Mouse (Mus musculus): ENCODE measurements at regions not wholly inside any gene's neighbourhood (a gene's known extent, or its start where the extent isn't known, plus 50 kb on each side); places are given as distances from the start of the nearest gene placed in this dataset.
A peak's percentile ranks its signal among the peaks of the same experiment; 100 is the strongest.

DNA sequence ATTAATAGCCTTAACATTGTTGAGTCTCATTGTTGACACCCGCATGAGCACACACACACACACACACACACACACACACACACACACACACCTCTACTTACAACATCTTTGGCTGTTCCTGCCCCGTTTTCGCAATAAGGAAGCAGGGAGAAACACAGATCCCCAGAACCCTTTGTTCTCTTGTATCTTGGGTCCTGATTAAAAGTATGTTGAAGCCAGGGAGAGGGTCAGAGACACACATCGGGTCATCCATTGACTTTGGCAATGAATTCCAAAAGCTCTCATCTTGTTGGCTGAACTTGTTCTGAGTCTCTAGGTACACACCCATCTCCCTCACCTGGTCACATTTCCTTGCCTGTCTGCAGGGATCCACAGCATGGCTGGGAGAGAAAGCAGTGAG lies 303.9 kb upstream of the 4930535I16Rik start:
- H3K4me3 ChIP-seq: no peak overlapping the region
- DNase-seq: no peak
- no peak for TF ChIP-seq CTCF (IDR thresholded peaks at IDR 0.05)
- no peak overlapping the region for H3K27ac ChIP-seq
- intact Hi-C loops (cut with DNase I): no loop called here

DNA sequence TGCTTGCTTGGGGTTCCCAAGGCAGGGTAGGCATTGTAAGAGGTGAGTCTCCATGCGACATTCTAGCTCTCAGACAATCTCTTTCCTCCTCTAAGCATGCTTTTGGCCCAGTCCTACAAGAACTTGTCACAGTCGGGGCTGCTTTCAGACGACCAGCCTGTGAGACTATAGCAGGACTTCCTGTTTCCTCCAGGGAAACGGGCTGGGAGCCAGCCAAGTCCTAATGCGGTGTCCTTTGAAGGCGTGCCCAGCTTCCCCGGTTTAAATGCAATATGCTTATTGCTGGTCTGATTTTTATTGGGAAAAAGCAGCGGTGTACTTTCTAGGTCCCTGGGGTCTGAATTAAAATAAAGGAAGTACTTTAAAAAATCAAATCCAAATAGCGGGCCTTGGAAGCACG lies 299.4 kb upstream of the 4930535I16Rik start:
- H3K4me3 ChIP-seq: peak overlapping the region; percentile 26; the same call in 1 of the 2 replicates
- DNase-seq: peak; percentile 57
- TF ChIP-seq CTCF (IDR thresholded peaks at IDR 0.05): no peak
- H3K27ac ChIP-seq: no peak overlapping the region
- intact Hi-C loops (cut with DNase I): no loop called here

- DNase-seq: no peak
- Histone ChIP-seq H3K27ac (no peak overlapping the region), H3K4me3 (no peak overlapping the region)
- intact Hi-C loops (cut with DNase I): no loop called here
- no peak for TF ChIP-seq CTCF (IDR thresholded peaks at IDR 0.05)
Observed at GRCm38 (mm10) chr4:124216351-124216750, 298.5 kb upstream of the 4930535I16Rik start.

GRCm38 (mm10) chr4:124215077-124215476 lies 297.3 kb upstream of the 4930535I16Rik start:
- no peak for DNase-seq
- TF ChIP-seq CTCF (IDR thresholded peaks at IDR 0.05): no peak
- Histone ChIP-seq H3K27ac (no peak overlapping the region), H3K4me3 (no peak overlapping the region)
- intact Hi-C loops (cut with DNase I): no loop called here

GRCm38 (mm10) chr4:124210103-124210502 lies 292.3 kb upstream of the 4930535I16Rik start:
- TF ChIP-seq CTCF (IDR thresholded peaks at IDR 0.05): no peak
- intact Hi-C loops (cut with DNase I): no loop called here
- Histone ChIP-seq H3K27ac (no peak overlapping the region), H3K4me3 (no peak overlapping the region)
- DNase-seq: no peak

GRCm38 (mm10) chr4:124206480-124206879 lies 288.7 kb upstream of the 4930535I16Rik start:
- intact Hi-C loops (cut with DNase I): no loop called here
- TF ChIP-seq CTCF (IDR thresholded peaks at IDR 0.05): no peak
- no peak for DNase-seq
- H3K27ac ChIP-seq: no peak overlapping the region
- H3K4me3 ChIP-seq: no peak overlapping the region

GRCm38 (mm10) chr4:124203736-124204135 lies 285.9 kb upstream of the 4930535I16Rik start:
- H3K4me3 ChIP-seq: no peak overlapping the region
- no peak overlapping the region for H3K27ac ChIP-seq
- peak; percentile 56 for TF ChIP-seq CTCF (IDR thresholded peaks at IDR 0.05)
- DNase-seq: no peak
- intact Hi-C loops (cut with DNase I): no loop called here

- H3K27ac ChIP-seq: no peak overlapping the region
- TF ChIP-seq CTCF (IDR thresholded peaks at IDR 0.05): no peak
- intact Hi-C loops (cut with DNase I): no loop called here
- no peak for DNase-seq
- no peak overlapping the region for H3K4me3 ChIP-seq
Observed at GRCm38 (mm10) chr4:124199884-124200844, 282.3 kb upstream of the 4930535I16Rik start.

DNA sequence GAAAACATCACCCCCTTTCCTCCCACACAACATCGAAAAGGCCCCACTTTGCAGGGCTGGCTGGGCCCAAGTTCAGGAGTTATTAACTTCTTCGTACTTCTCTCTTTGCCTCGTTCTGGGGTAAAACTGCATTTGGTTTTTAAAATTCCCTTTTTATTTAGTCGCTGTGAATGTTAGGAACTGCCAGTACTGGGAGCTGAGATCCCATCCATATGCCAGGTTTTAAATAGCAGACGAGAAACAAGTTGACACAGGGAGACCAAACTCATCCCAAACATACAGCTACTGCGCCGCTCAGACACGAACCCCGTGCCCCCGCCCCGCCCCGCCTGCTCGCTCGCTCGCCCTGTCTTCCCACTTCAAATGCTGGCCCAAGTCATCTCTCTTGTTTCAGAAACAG lies 281.0 kb upstream of the 4930535I16Rik start:
- TF ChIP-seq CTCF (IDR thresholded peaks at IDR 0.05): no peak
- Histone ChIP-seq H3K4me3 (no peak overlapping the region), H3K27ac (no peak overlapping the region)
- intact Hi-C loops (cut with DNase I): no loop called here
- DNase-seq: no peak

DNA sequence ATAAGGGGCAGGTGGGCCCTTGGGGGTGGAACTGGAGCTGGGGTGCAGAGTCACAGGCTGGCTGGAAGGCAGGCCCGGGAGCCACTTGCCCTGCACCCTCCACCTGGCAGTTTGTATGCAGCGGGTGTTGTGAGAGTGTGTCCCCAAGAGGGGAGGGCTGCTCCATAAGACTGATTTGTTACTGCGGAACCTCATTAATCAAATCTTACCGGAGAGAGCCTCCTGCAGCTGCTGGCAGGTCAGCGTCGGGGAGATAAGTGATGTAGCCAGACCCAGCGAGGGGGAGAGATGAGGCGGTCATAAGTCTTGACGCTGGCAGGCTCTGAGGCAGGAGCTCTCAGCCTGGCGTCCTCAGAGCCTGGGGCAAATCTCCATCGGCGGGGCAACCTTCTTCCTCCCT lies 278.9 kb upstream of the 4930535I16Rik start:
- no peak for TF ChIP-seq CTCF (IDR thresholded peaks at IDR 0.05)
- H3K4me3 ChIP-seq: no peak overlapping the region
- no peak overlapping the region for H3K27ac ChIP-seq
- no peak for DNase-seq
- intact Hi-C loops (cut with DNase I): no loop called here

DNA sequence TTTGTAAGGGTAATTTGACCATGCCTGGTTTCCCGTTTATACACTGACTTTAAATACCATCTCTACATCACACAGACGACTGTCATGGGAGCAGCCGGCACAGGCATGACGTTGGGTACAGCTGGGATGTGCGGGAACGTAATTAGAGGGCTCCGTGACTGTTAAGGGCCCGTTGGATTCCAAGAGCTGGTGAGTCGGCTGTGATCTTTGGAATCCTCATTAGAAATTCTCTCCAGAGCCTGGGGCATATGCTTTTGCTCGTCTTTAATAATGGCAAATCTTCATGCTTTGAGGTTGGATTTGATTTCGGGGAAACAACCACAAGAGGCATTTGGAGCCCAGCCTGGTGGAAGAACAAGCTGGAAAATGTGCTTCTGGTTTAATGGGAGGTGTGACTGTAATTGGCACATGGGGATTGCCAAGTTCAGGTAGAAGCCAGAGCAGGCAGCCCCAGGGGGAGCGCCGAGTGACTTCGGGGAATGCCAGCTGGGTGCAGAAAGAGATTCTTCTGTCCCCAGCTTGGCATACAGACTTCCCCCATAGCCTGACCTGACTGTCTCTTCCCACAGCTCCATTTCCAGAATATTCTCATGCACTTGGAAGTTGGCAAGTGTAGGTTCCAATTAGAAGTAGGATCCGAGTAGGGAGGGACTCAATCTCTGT lies 275.4 kb upstream of the 4930535I16Rik start:
- Histone ChIP-seq H3K27ac (no peak overlapping the region), H3K4me3 (no peak overlapping the region)
- no peak for TF ChIP-seq CTCF (IDR thresholded peaks at IDR 0.05)
- DNase-seq: no peak
- intact Hi-C loops (cut with DNase I): no loop called here

DNA sequence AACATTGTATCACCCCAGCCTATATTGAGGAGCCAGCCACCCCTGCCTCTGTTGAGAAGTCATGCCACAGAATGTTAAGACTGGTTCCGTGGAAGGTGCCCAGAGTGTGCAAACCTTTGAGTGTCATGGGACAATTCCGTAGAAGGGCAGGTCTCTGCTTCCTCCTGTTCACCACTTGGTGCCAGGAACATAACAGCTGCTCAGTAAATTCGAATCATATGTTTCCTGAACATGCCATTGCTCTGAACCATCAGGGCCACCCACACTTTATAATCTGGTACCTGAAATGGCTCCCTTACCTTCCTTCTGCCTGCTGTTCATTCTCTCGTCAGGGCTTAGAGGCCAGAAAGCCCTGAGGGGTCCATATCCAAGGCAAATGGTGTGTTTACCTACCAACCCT lies 273.0 kb upstream of the 4930535I16Rik start:
- TF ChIP-seq CTCF (IDR thresholded peaks at IDR 0.05): no peak
- intact Hi-C loops (cut with DNase I): no loop called here
- no peak for DNase-seq
- Histone ChIP-seq H3K27ac (no peak overlapping the region), H3K4me3 (no peak overlapping the region)

DNA sequence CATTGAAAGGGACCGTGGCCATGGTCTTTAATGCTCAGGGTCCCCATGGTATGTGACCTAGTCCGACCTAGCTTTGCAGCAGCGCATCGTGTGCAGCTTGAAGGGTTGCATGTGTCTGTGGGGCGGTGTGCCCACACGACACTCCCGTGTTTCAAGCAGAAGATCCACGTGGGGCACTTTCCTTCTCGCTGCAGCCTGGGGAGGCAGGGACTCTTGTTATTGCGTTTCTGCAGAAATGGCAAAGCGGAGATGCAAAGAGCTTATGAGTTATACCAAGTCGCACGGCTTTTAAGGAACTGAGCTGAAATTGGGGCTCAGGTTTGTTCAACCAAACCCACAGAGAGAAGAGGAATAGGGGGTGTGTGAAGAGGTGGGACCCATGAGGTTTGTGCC lies 272.2 kb upstream of the 4930535I16Rik start:
- DNase-seq: no peak
- intact Hi-C loops (cut with DNase I): no loop called here
- Histone ChIP-seq H3K27ac (no peak overlapping the region), H3K4me3 (no peak overlapping the region)
- TF ChIP-seq CTCF (IDR thresholded peaks at IDR 0.05): no peak
